13 mouse cellular contexts compared by ENCODE assay signal in the genomic region with DNA sequence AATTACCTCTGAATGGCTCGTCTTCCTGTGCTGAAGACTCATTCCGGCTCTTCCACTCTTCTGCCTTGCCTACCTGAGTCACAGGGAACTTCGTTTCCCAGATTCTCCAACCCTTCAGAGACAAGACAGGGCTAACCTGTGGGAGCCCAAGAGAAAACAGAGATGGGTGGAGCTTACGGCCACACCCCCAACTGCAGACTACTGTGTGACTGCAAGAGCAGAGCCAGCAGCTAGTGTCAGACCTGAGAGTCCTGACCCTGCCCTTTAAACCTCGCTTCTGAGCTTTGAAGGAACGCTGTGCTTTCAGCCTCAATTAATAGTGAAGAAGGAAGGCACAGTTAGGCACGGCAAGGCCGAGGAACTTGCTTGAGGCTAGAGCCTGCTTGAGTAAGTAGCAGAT. TPM values are rescaled to one million over a fixed set of nuclear protein-coding genes. Genes with fewer than 3 reads are reported as not detected.
DNase-seq lines count a peak whose midpoint lies in the region; ATAC-seq lines count a peak whose summit lies in the region.
"Had no signal": no experiment of that assay in that cellular context is flagged by ENCODE, and none has a peak within 500 bp of the region (broad histone marks: within the 10 kb centered on the region; RNA-seq: fewer than 3 reads in every experiment).

No protein-coding gene starts in this region.

- H3K4me2 ChIP-seq in heart, embryonic 13.5 days, result peak overlapping the region; percentile 44
- H3K4me2 ChIP-seq in intestine, embryonic 15.5 days (replicated peaks), result peak overlapping the region; percentile 28

- no peaks in the 10 kb centered on the region for H3K9me3 ChIP-seq in heart, embryonic 13.5 days
- H3K9me3 ChIP-seq in intestine, embryonic 15.5 days, result no peaks in the 10 kb centered on the region

- ATAC-seq in heart, embryonic 13.5 days (ENCODE audit: extremely low read depth, insufficient number of reproducible peaks, low FRiP score, low TSS enrichment), result no peak
- ATAC-seq in intestine, embryonic 15.5 days, result peak; percentile 78
- ATAC-seq: lung, postnatal 0 days; Patski had no signal

- H3K4me3 ChIP-seq in heart, embryonic 13.5 days, result no peak overlapping the region
- H3K4me3 ChIP-seq in intestine, embryonic 15.5 days (replicated peaks), result no peak overlapping the region

- no peaks in the 10 kb centered on the region for H3K4me1 ChIP-seq in heart, embryonic 13.5 days
- H3K4me1 ChIP-seq in intestine, embryonic 15.5 days (replicated peaks), result no peaks in the 10 kb centered on the region

- H3K36me3 ChIP-seq in heart, embryonic 13.5 days, result no peaks in the 10 kb centered on the region
- no peaks in the 10 kb centered on the region for H3K36me3 ChIP-seq in intestine, embryonic 15.5 days

- intact Hi-C loops in heart, postnatal 25 days (cut with DNase I), result no loop called here

- no peak overlapping the region for H3K27ac ChIP-seq in heart, embryonic 13.5 days (replicated peaks)
- no peak overlapping the region for H3K27ac ChIP-seq in intestine, embryonic 15.5 days

- 14% methylated on average over 8 of the region's 8 CpGs for WGBS in heart, embryonic 13.5 days
- WGBS in intestine, embryonic 15.5 days, result 15% methylated on average over 8 of the region's 8 CpGs

- no peak overlapping the region for H3K9ac ChIP-seq in heart, embryonic 13.5 days
- H3K9ac ChIP-seq in intestine, embryonic 15.5 days, result no peak overlapping the region

- no peak for DNase-seq in heart, postnatal 25 days (ENCODE audit: low spot score)
- peak; percentile 81 for DNase-seq in ZHBTc4 (ENCODE audit: low read depth, low spot score)
- peak; percentile 33 for DNase-seq in kidney, postnatal 14 days
- DNase-seq in layer of hippocampus, postnatal 25 days (ENCODE audit: extremely low spot score in 1 of 2, low spot score in 1 of 2), result no peak
- DNase-seq in natural killer cell, adult 2 months (ENCODE audit: low spot score in 2 of 2), result no peak
- no peak for DNase-seq in cerebellum, adult 11 months
- DNase-seq: cerebellum, adult 8-10 months; gastrocnemius, postnatal 10 days; heart, postnatal 4 days had no signal

- peaks cover 13% of the 10 kb centered on the region; the same call in 1 of the 2 replicates for H3K27me3 ChIP-seq in heart, embryonic 13.5 days (replicated peaks)
- H3K27me3 ChIP-seq in intestine, embryonic 15.5 days (replicated peaks), result no peaks in the 10 kb centered on the region

RNA-seq across cellular contexts. Expression of a gene that starts 7.6 kb away (rescaled TPM):
- 0.64 and 0.74 TPM in 2 replicates for polyA plus RNA-seq in heart, embryonic 13.5 days (2015; fragmentation: Nextera tagmentation; extraction: Ambion mirVana)
- total RNA-seq in heart, postnatal 25 days (2021), result 1 to 10 TPM; 1.4 to 1.7 TPM
- polyA plus RNA-seq in intestine, embryonic 15.5 days (2015; fragmentation: Nextera tagmentation; extraction: Ambion mirVana), result 1.5 and 1.6 TPM in 2 replicates
- total RNA-seq in layer of hippocampus, postnatal 25 days (2021), result 10 to 100 TPM; 17.4 to 20.7 TPM

Comparison
In these comparisons a context has a peak if more than half of its experiments do, and no peak if none do; other contexts are left out.
1. DNase-seq: peak in ZHBTc4 (single experiment) and kidney, postnatal 14 days (single experiment); none in heart, postnatal 25 days (single experiment), layer of hippocampus, postnatal 25 days (0 of 2), natural killer cell, adult 2 months (0 of 2) and cerebellum, adult 11 months (single experiment).
2. RNA of a gene that starts 7.6 kb away (total RNA-seq): 17.4 to 20.7 TPM in layer of hippocampus, postnatal 25 days; 1.4 to 1.7 TPM in heart, postnatal 25 days; every median in the first group is over 4 times any median in the second.